Mouse (Mus musculus): ENCODE measurements around the gene Rnf8.

- TF ChIP-seq CTCF (IDR thresholded peaks at IDR 0.05) (no peak), POLR2A (IDR thresholded peaks at IDR 0.05; ENCODE audit: insufficient read depth, low read depth, low read length) (no peak), EP300 (IDR thresholded peaks at IDR 0.05; ENCODE audit: insufficient read depth, low read depth, low read length) (no peak)
These were observed 498 bp downstream of the Rnf8 start for GRCm38 (mm10) chr17:29615024-29615551.
